Mouse (Mus musculus): ENCODE results near the gene Shc2.

- TF ChIP-seq CTCF (IDR thresholded peaks at IDR 0.05; ENCODE audit: insufficient read depth, low read length): no peak
- no peak for TF ChIP-seq POLR2A (IDR thresholded peaks at IDR 0.05; ENCODE audit: borderline replicate concordance, extremely low read depth, low read depth, low read length)
These were observed 28.8 kb upstream of the Shc2 start for GRCm38 (mm10) chr10:79666493-79666892.
